Mouse (Mus musculus) MEL (cell line): ENCODE data around the gene Snx10.

Source experiments
- NELFE ChIP-seq: IDR thresholded peaks from 2 replicates; pipeline ENCODE4 v1.6.1; 2011; ENCODE audit warnings: low read depth, low read length, improper control_type of control experiment
- RCOR1 ChIP-seq: IDR thresholded peaks from 2 replicates; pipeline ENCODE4 v1.6.1; 2012; ENCODE audit warnings: low read depth, mild to moderate bottlenecking, inconsistent platforms, low read length, improper control_type of control experiment

GRCm38 (mm10) chr6:51582051-51582450 lies 58.4 kb downstream of the Snx10 start:
- TF ChIP-seq RCOR1 (no peak), NELFE (no peak)
